Mouse (Mus musculus) embryonic fibroblast, embryonic 13.5 days (primary cell): ENCODE measurements around the gene Nle1. TPM values are rescaled to one million over a fixed set of nuclear protein-coding genes. Genes with fewer than 3 reads are reported as not detected.

Experiments
- H3K27ac ChIP-seq: 2 replicates; pipeline ENCODE4 v1.5.1; 2012; ENCODE audit warnings: low read length, control low read depth, inconsistent platforms; ENCODE audit not compliant: insufficient read depth
- H3K4me1 ChIP-seq: 2 replicates; pipeline ENCODE4 v1.6.1; 2011; ENCODE audit warnings: low read length; ENCODE audit not compliant: control insufficient read depth, insufficient read depth
- H3K4me3 ChIP-seq: 2 replicates; pipeline ENCODE4 v1.5.1; 2011; ENCODE audit warnings: mild to moderate bottlenecking, control low read depth, low read length; ENCODE audit not compliant: insufficient read depth
- CTCF ChIP-seq: IDR thresholded peaks from 2 replicates; pipeline ENCODE4 v1.5.1; 2011; ENCODE audit warnings: mild to moderate bottlenecking, control low read depth, low read length, moderate library complexity, borderline replicate concordance; ENCODE audit not compliant: insufficient read depth
- POLR2A ChIP-seq: IDR thresholded peaks from 2 replicates; pipeline ENCODE4 v1.6.1; 2011; ENCODE audit warnings: low read depth, mild to moderate bottlenecking, control low read depth, low read length, moderate library complexity
- polyA plus RNA-seq: library from polyadenylated mRNA; stranded (reverse); fragments of >200 nt; gene quantifications from 2 replicates; pipeline ENCODE4 v1.2.4, GENCODE M21; 2011; ENCODE audit warnings: low read depth; ENCODE audit not compliant: missing spikeins, insufficient read length

Gene Nle1
- polyA plus RNA-seq, 1 experiment = 17.4 TPM

DNA sequence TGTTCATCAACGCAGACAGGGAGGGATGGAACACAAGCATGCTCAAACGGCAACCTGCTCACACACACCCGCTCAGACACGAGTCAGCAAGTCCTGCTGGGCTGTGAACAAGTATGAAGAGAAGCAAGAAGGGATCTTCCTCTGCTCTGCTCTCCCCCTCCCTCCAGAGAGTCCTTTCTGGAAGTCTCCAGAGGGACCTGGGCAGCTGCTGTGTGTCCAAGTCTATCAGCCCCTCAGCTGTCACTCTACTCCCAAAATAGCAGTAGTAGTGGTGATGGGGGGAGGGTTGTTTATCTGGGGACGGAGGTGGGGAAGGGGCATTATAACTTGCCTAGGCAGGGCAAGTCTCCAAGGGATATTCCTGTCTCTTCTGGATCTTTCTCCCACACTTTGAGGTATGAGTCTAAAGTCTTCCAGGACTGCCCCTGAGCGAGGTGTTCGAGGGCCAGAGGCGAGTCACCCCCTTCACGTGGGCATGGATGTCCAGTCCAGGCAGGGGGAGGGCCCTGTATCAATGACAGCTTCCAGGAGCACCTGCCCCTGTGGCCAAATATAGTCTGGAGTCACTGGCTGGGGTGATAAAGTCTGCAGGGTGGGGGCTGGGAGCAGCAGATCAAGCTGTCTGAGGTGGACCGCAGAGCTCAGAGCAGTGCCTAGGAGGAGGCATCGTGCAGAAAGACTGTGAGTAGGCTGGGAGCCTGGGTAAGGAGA is 2.6 kb upstream of the Nle1 start:
- TF ChIP-seq POLR2A (no peak), CTCF (no peak)
- Histone ChIP-seq H3K27ac (no peak overlapping the region), H3K4me3 (no peak overlapping the region), H3K4me1 (no peaks in the 10 kb centered on the region)

DNA sequence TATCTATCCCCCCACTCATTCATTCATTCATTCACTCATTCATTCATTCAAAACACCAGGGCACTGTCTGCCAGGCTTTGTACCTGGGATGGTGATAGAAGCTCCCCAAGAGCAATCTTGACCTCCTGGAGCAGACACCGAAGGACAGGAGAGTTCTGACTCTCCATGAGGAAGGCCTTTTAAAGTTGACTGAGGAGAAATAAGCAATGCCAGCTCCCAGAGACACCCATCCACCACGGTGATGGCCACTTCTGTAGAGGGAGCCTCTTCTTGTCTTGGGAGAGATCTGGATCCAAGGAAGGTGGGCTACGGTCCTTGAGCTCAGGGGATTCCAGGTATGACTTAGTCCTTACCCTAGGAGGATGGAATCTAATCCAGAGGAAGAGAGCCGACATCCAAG is 2.0 kb upstream of the Nle1 start, which contains the start of gene Unc45b:
Gene Unc45b (plus strand): TSS at position 301 of the 400 bp plus-strand sequence.
- Histone ChIP-seq H3K4me1 (no peaks in the 10 kb centered on the region), H3K27ac (no peak within 1 kb of the TSS), H3K4me3 (no peak within 1 kb of the TSS)
- TF ChIP-seq CTCF (no peak), POLR2A (no peak)

DNA sequence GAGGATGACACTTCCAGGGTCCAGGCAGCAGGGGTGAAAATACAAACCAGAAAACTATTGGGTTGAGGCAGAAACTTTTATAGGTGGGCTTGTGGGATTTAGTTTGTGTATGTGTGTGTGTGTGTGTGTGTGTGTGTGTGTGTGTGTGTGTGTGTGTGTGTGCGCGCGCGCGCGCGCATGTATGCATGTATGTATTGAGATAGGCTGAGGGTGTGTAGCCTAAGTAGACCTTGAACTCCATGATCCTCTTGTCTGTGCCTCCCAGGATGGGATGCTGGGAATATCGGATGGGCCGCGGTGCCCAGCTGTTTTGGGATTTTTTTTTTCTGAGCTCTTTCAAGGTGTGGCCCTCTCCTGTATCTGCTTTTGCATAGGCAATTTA is 388 bp upstream of the Nle1 start:
- no peak for TF ChIP-seq CTCF
- Histone ChIP-seq H3K4me3 (no peak overlapping the region; the same call in 1 of the 2 replicates), H3K4me1 (no peaks in the 10 kb centered on the region), H3K27ac (no peak overlapping the region)

DNA sequence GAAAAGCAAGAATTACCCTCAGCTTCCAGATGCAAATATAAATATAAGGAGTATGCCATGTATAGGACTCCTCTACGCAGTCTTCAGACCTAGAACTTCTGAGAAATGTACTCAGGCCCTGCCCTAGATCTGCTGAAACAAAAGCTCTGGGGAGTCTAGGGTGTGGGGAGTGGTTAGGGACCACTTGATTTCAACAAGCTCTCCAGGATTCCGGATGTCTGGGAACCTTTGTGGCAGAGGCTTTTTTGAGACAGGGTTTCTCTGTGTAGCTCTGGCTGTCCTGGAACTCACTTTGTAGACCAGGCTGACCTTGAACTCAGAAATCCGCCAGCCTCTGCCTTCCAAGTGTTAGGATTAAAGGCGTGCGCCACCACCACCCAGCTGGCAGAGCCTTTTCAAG is 2.4 kb downstream of the Nle1 start:
- no peak overlapping the region for H3K4me3 ChIP-seq
- H3K4me1 ChIP-seq = no peaks in the 10 kb centered on the region
- TF ChIP-seq CTCF (no peak), POLR2A (no peak)
- H3K27ac ChIP-seq = no peak overlapping the region

DNA sequence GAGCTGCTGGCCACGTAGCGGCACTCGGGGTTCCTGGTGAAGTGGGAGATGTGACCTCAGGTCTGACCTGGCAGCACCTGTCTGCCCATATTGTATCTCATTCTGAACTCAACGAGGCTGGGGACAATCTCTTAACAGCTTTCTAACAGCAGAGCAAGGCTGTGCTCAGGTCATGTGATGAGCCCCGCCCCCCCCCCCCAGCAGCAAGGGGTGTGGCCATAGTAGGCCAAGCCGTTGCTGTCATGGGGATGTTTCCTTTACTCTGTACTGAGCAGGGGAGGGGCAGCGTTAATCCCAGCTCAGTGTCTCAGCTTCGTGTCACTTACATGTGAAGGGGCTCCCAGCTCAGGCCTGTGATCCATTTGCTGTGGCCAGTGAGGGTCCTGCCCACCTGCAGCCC is 3.3 kb downstream of the Nle1 start:
- TF ChIP-seq CTCF = no peak
- no peak for TF ChIP-seq POLR2A
- Histone ChIP-seq H3K4me3 (no peak overlapping the region), H3K27ac (no peak overlapping the region), H3K4me1 (no peaks in the 10 kb centered on the region)

DNA sequence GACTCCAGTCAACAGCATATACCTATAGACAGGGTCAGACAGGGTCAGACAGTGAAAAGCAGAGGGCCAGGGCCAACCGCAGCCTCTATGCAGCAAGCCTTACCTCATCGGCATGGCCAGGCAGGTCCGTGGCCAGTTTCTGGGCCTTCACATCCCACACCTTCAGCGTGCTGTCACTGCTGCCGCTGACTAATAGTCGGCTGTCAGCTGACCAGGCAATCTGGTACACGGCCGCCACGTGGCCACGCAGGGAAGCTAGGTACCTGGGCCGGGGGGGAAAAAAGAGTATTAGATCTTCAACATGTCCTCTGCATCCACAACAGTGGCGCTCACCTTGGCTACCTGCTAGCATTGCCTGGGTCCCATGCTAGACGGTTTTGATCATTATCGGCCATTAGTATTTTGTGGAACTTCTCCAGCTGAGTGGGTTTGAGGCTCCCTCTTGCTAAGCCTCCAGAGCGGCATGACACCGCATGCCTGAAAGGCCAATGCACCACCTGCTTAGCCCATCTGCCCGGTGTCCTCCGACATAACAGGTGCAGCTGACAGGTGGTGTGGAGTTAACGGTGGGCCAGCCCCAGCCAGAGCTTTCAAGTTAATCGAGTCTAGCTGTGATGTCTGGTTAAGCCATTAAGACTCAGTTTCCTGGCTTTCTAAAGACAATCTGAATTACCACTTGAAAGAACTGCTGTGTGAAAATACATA is 6.5 kb downstream of the Nle1 start:
- Histone ChIP-seq H3K27ac (no peak overlapping the region), H3K4me1 (no peaks in the 10 kb centered on the region), H3K4me3 (no peak overlapping the region)
- TF ChIP-seq CTCF (no peak), POLR2A (no peak)

DNA sequence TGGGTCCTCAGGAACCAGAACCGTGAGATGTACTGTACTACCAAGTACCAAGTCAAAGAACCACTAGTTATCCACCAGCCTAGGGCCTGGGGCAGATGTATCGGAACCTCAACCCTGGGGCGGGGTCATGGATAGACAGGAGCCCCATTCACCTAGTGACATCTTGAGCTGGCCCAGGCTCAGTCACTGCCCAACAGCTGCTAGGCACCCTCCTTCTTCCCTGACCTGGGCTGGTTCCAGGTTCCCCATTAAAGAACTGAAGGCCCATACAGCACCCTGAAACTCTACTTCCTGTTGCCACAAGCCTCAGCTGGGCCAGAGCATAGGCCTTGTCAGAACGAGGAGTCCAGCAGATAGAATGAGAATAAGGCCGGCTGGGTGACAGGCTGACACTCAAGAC is 8.5 kb downstream of the Nle1 start:
- H3K27ac ChIP-seq = no peak overlapping the region

DNA sequence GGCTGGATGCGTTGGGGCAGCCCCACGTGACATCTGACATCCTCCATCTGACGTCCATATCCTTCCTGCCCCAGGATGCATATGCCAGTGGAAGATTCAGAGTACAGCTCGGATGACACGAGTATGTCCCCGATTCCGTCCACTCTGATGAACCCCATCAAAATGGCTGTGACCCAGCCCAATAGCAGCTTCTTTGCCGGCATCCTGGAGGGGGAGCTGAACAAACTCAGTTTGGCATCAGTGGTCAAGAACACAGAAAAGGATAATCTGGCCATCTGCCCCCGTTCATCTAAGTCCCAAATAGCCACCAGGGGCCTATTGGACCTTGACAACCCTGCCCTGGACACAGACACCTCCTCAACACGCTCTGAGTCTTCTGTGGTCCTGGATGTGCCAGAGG is 10.7 kb downstream of the Nle1 start:
- TF ChIP-seq CTCF (no peak), POLR2A (no peak)
- Histone ChIP-seq H3K27ac (no peak overlapping the region), H3K4me1 (no peaks in the 10 kb centered on the region), H3K4me3 (no peak overlapping the region)

More for the DNA sequence above, 8.5 kb downstream of the Nle1 start:
- Histone ChIP-seq H3K4me3 (no peak overlapping the region), H3K4me1 (no peaks in the 10 kb centered on the region)
- no peak for TF ChIP-seq CTCF
- TF ChIP-seq POLR2A = no peak

DNA sequence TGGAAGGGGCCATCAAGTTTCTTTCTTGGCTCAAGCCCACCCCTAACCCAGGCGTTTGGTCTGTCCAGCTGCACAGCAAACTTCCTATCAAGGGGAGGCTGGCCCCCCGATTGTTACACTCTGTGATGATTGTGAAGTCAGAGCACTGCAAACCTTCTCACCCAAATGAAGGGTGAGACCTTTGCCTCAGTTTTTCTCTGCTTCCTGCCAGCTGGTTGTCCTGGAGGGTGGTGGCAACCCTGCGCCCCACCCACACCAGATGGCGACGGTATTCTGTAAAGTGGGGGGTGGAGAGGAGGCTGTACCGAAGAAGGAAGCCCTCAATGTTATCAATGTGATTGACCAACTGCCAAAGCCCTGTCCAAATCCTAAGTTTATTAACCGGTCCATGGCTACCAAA is 16.3 kb downstream of the Nle1 start, which contains the start of gene Fndc8:
Gene Fndc8 (plus strand): TSS at position 189 of the 400 bp plus-strand sequence.
- TF ChIP-seq POLR2A = no peak
- no peak for TF ChIP-seq CTCF
- Histone ChIP-seq H3K4me3 (no peak within 1 kb of the TSS), H3K4me1 (no peaks in the 10 kb centered on the region), H3K27ac (no peak within 1 kb of the TSS)

DNA sequence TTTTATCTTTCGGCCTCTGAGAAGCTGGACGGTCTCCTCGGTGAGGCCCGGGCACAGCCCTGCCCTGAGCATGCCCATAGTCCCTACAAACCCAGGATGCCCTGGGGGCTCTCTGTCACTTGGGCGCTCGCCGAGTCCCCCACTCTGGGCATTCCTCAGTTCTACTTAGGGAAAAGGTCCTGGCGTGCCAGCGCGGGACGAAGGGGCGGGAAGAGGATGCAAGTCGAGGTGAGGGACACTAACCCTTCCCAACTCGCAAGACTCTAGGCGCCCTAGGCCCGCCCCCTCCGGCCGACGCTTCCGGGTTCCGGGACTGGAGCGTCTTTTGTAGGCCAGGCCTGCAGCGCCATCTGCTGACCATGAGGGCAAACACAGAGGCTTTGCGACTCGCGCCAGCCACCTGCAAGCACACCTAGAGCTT is 17.9 kb downstream of the Nle1 start, which contains the start of gene Rad51d:
Gene Rad51d (minus strand): TSS at position 273 of the 421 bp plus-strand sequence.
- TF ChIP-seq CTCF (peak; percentile 93), POLR2A (peak; percentile 75)
- Histone ChIP-seq H3K27ac (0 out of 2 replicates have a peak within 1 kb of the TSS, but pooled peaks have one; percentile 14), H3K4me3 (peak within 1 kb of the TSS; percentile 76)

More for the DNA sequence above, 17.9 kb downstream of the Nle1 start, which contains the start of gene Rad51d:
- no peaks in the 10 kb centered on the region for H3K4me1 ChIP-seq
